Mouse (Mus musculus): Measurements from ENCODE around the gene Aldh4a1. TPM values are rescaled to one million over a fixed set of nuclear protein-coding genes. Genes with fewer than 3 reads are reported as not detected.
A peak's percentile ranks its signal among the peaks of the same experiment; 100 is the strongest.

Aldh4a1 gene
- polyA plus RNA-seq, 1 experiment, result 44.5 TPM

DNA sequence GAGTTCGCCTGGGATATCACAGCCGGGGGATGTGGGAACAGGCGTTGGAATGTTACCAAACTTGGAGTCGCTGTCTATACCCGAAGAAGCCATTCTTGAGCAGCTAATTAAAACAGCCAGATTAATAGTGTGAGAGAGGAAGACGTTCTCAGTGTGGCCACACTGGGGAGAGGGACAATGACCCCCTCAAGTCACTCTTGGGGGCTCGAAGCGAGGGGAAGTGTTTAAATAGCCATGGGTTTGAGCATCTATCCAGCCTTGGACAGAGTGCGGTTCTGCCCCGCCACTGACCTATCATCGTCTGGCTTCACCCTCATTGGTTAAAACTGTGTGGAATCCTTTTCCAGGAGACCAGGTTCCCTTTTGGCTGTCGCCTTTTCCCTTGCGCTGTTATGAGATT is 24.3 kb upstream of the Aldh4a1 start:
- Histone ChIP-seq H3K4me3 (replicated peaks; ENCODE audit: extremely low read depth, low read depth, low read length) (no peak overlapping the region), H3K4me1 (ENCODE audit: control insufficient read depth, insufficient read depth, low read length) (peaks cover 43% of the 10 kb centered on the region)
- DNase-seq, result no peak
- WGBS, result 14% methylated on average over 13 of the region's 13 CpGs
- no peak for TF ChIP-seq CTCF (IDR thresholded peaks at IDR 0.05; ENCODE audit: insufficient read depth, low read length)
- TF ChIP-seq POLR2A (IDR thresholded peaks at IDR 0.05; ENCODE audit: borderline replicate concordance, extremely low read depth, low read depth, low read length), result no peak

GRCm38 (mm10) chr4:139598950-139599518 is 23.6 kb upstream of the Aldh4a1 start:
- TF ChIP-seq POLR2A (IDR thresholded peaks at IDR 0.05; ENCODE audit: borderline replicate concordance, extremely low read depth, low read depth, low read length), result peak; percentile 12; the same call in 1 of the 2 replicates
- TF ChIP-seq CTCF (IDR thresholded peaks at IDR 0.05; ENCODE audit: insufficient read depth, low read length), result peak; percentile 13; the same call in 1 of the 2 replicates
- under 1% methylated on average over 12 of the region's 12 CpGs for WGBS
- DNase-seq, result peak; percentile 70
- Histone ChIP-seq H3K4me1 (ENCODE audit: control insufficient read depth, insufficient read depth, low read length) (peaks cover 41% of the 10 kb centered on the region), H3K4me3 (replicated peaks; ENCODE audit: extremely low read depth, low read depth, low read length) (peak overlapping the region; percentile 39)

DNA sequence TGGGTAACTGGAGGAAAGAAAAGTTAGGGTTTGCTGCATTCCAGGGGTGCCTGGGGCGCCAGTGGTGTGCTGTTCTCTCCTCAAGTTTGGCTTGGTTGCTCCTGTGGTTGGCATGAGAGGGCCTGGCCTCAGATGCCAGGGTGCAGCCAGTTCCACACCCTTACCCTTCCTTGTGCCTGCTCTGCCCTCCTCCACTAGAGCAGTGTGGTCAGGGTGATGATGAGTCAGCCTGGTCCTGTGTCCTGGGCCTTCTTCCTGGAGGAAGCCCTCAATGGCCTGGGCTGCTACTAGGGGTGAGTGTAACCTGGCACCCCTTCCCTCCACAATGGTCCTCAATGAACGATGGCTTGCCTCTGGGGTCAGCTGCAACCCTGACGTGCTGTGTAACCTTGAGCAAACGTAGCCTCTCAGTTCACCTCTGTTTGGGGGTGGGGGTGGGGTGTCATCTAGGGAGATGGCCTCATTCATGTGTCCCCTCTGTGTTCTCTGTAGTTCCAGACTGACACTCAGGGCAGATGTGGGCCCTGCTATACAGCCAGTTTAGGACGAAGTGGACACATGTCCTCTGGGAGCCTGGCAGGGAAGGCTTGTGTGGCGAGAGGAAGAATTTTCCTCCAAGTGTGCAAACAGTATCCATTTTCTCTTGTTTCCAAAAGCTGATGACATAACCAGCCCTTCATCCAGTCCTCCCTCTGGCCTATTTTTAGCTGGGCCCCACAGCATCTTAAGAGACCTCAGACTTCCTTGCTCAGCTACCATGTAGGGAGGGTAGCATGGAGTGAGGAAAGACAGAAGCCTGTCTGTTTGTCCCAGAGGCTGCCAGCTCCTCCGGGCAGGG is 20.9 kb upstream of the Aldh4a1 start:
- Histone ChIP-seq H3K4me1 (ENCODE audit: control insufficient read depth, insufficient read depth, low read length) (peaks cover 38% of the 10 kb centered on the region), H3K4me3 (replicated peaks; ENCODE audit: extremely low read depth, low read depth, low read length) (no peak overlapping the region)
- TF ChIP-seq POLR2A (IDR thresholded peaks at IDR 0.05; ENCODE audit: borderline replicate concordance, extremely low read depth, low read depth, low read length) (no peak), CTCF (IDR thresholded peaks at IDR 0.05; ENCODE audit: insufficient read depth, low read length) (no peak)
- no peak for DNase-seq
- 35% methylated on average over 7 of the region's 7 CpGs for WGBS

DNA sequence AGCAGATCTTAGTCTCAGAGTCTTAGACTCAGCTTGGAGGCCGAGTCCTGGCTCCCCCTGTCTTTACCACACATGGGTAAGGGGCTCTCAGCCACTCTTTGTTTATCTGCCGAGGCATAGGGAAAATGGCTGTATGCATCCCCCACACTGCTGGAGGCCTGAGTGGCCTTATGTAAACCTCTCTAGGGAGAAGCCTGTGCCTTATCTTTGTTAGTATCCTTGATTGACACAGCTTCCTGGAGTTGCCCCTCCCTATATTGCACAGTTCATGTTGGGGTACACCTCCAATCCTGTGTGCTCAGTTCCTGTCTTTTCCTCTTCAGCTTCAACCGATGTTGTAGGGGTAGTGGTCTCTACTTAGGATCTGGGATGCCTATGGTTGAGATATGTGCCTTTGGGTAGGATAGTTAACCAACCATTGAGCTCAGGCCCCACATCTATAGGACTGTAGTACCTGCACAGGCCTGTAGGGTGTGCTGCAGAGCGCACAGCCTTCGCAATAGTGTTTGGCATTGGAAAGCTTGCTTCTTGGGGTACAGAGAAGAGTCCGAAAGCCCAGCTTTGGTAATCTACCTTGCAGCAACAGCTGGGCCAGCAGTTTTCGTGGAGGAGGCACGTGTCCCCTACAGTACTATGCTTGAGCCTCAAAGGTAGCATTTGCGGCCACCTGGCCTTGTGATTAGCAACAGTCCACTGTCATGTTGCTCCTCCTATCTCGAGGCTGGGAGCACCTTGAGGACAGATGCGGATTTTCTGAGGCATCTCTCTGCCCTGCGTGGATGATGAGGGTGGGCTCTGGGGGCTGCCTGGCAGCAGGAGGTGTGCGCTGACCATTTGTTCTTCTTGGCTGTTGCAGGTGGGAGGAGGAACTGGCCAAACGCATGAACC is 20.1 kb upstream of the Aldh4a1 start, which contains the start of gene Gm21969:
TSS of gene Gm21969 (plus strand) at position 830 of the 888 bp plus-strand sequence.
- H3K4me3 ChIP-seq (replicated peaks; ENCODE audit: extremely low read depth, low read depth, low read length), result no peak within 1 kb of the TSS
- peak; percentile 96 for TF ChIP-seq CTCF (IDR thresholded peaks at IDR 0.05; ENCODE audit: insufficient read depth, low read length)
- no peak for TF ChIP-seq POLR2A (IDR thresholded peaks at IDR 0.05; ENCODE audit: borderline replicate concordance, extremely low read depth, low read depth, low read length)
- peak; percentile 70 for DNase-seq
- WGBS, result 46% methylated on average over 14 of the region's 14 CpGs
- H3K4me1 ChIP-seq (ENCODE audit: control insufficient read depth, insufficient read depth, low read length), result peaks cover 31% of the 10 kb centered on the region

DNA sequence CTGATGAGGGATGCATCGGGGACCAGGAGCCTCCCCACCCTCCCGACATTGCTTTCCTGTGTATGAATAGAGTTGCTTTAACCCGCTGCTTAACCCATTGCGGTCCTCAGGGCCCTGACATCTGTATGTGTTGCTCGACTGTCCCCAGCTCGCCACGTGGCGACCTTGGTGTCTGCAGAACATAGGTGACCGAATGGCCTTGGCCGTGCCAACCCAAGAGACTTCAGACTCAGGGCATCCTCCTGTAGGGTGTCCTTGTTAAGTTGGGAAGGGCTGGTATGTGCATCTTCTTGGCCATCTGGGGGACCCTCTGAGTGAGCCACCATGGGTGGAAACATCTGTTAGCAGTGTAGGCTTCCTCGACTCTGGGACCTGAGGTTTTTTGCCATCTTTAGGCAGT is 17.4 kb upstream of the Aldh4a1 start:
- 84% methylated on average over 11 of the region's 11 CpGs for WGBS
- TF ChIP-seq POLR2A (IDR thresholded peaks at IDR 0.05; ENCODE audit: borderline replicate concordance, extremely low read depth, low read depth, low read length), result no peak
- TF ChIP-seq CTCF (IDR thresholded peaks at IDR 0.05; ENCODE audit: insufficient read depth, low read length), result no peak
- Histone ChIP-seq H3K4me1 (ENCODE audit: control insufficient read depth, insufficient read depth, low read length) (peaks cover 20% of the 10 kb centered on the region), H3K4me3 (replicated peaks; ENCODE audit: extremely low read depth, low read depth, low read length) (no peak overlapping the region)
- DNase-seq, result no peak

DNA sequence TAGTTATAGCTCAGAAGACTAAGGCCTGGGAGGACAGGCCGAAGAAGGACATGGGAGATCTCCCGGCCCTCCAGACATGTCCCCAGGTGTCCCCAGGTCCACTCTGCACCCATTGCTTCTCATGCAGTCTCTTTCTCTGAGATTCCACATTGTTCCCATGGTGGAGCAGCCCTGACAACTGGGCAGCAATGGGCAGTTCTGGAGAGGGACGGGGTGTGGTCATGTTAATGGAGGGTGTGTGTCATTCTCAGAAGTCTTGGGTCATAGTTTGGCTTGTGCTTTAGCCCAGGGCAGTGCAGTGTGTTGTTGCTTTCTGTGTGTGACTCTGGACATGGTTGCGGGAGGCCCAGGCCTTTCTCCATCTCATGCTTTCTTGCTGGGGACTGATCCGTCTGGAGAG is 15.9 kb upstream of the Aldh4a1 start:
- H3K4me1 ChIP-seq (ENCODE audit: control insufficient read depth, insufficient read depth, low read length), result peaks cover 18% of the 10 kb centered on the region
- 89% methylated on average over 5 of the region's 5 CpGs for WGBS
- no peak for DNase-seq
- TF ChIP-seq CTCF (IDR thresholded peaks at IDR 0.05; ENCODE audit: insufficient read depth, low read length), result no peak
- no peak for TF ChIP-seq POLR2A (IDR thresholded peaks at IDR 0.05; ENCODE audit: borderline replicate concordance, extremely low read depth, low read depth, low read length)
- no peak overlapping the region for H3K4me3 ChIP-seq (replicated peaks; ENCODE audit: extremely low read depth, low read depth, low read length)

- DNase-seq, result no peak
- H3K4me3 ChIP-seq (replicated peaks; ENCODE audit: extremely low read depth, low read depth, low read length), result no peak overlapping the region
- H3K4me1 ChIP-seq (ENCODE audit: control insufficient read depth, insufficient read depth, low read length), result peaks cover 6% of the 10 kb centered on the region; the same call in 1 of the 2 replicates
- TF ChIP-seq POLR2A (IDR thresholded peaks at IDR 0.05; ENCODE audit: borderline replicate concordance, extremely low read depth, low read depth, low read length) (no peak), CTCF (IDR thresholded peaks at IDR 0.05; ENCODE audit: insufficient read depth, low read length) (no peak)
- WGBS, result 63% methylated on average over 4 of the region's 4 CpGs
These were observed 13.7 kb upstream of the Aldh4a1 start for GRCm38 (mm10) chr4:139608975-139609374.

DNA sequence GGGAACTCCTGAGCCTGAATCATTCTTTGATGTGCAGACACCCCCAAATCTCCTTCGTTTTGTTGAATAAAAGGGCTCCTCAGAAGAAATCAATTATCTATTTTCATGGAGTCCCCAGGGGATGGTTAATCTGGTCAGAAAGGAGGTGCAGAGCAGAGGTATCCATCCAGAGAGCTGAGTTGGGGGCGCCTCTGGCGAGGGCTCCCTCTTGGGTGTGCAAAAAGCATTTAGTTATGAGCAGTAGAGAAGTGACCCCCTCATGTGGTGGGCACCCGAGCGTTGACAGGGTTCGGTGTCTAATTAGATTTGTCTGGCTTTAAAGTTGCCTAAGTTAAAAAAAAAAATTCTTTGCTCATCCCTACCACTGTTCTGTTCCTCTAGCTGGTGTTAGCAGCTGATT is 11.7 kb upstream of the Aldh4a1 start:
- 56% methylated on average over 6 of the region's 6 CpGs for WGBS
- DNase-seq, result no peak
- Histone ChIP-seq H3K4me3 (replicated peaks; ENCODE audit: extremely low read depth, low read depth, low read length) (no peak overlapping the region), H3K4me1 (ENCODE audit: control insufficient read depth, insufficient read depth, low read length) (peaks cover 11% of the 10 kb centered on the region; the same call in 1 of the 2 replicates)
- TF ChIP-seq POLR2A (IDR thresholded peaks at IDR 0.05; ENCODE audit: borderline replicate concordance, extremely low read depth, low read depth, low read length) (no peak), CTCF (IDR thresholded peaks at IDR 0.05; ENCODE audit: insufficient read depth, low read length) (no peak)

DNA sequence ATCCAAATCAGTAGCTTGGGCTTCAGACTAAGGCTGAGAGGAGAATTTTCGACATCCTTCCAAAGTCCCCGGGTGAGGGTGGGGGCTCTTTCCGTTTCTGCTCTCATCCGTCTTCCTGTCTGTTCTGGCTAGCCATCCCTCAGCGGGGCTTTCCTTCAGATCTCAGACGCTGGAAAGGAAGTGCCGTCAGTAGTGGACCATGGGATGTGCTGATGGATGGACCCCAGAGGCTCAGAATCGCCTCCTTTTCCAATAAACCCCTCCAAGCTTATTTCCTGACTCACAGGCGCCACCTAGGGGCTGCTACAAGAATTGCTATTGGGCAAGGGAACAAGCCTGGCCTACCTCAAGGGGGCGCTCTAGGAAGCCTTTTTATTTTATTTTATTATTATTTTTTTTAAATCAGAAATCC is 11.1 kb upstream of the Aldh4a1 start:
- peaks cover 12% of the 10 kb centered on the region; the same call in 1 of the 2 replicates for H3K4me1 ChIP-seq (ENCODE audit: control insufficient read depth, insufficient read depth, low read length)
- WGBS, result 5% methylated on average over 10 of the region's 10 CpGs
- DNase-seq, result peak; percentile 85
- peak; percentile 85 for TF ChIP-seq CTCF (IDR thresholded peaks at IDR 0.05; ENCODE audit: insufficient read depth, low read length)
- TF ChIP-seq POLR2A (IDR thresholded peaks at IDR 0.05; ENCODE audit: borderline replicate concordance, extremely low read depth, low read depth, low read length), result no peak
- no peak overlapping the region for H3K4me3 ChIP-seq (replicated peaks; ENCODE audit: extremely low read depth, low read depth, low read length)

Measured in lung, adult 2 months (tissue).